Mouse (Mus musculus): ENCODE results near the gene Dnajc11. TPM values are rescaled to one million over a fixed set of nuclear protein-coding genes. Genes with fewer than 3 reads are reported as not detected.

Gene Dnajc11
- polyA plus RNA-seq, 1 experiment from 2014 or later: 91.3 TPM

- Histone ChIP-seq H3K4me2 (ENCODE audit: low read depth) (no peak overlapping the region), H3K9ac (ENCODE audit: low read length) (no peak overlapping the region), H3K27ac (ENCODE audit: low read depth, low read length) (no peak overlapping the region), H3K27me3 (ENCODE audit: control insufficient read depth, insufficient read depth, low read length) (no peaks in the 10 kb centered on the region), H3K9me3 (ENCODE audit: control insufficient read depth, low read length) (no peaks in the 10 kb centered on the region), H3K4me1 (ENCODE audit: control insufficient read depth, insufficient read depth, low read length) (no peaks in the 10 kb centered on the region), H3K4me3 (ENCODE audit: low read depth, low read length) (no peak overlapping the region), H3K36me3 (ENCODE audit: control insufficient read depth, insufficient read depth, low read length) (peaks cover 10% of the 10 kb centered on the region)
- 92% methylated on average over 14 of the region's 14 CpGs for WGBS
- DNase-seq (ENCODE audit: low spot score): no peak
- ATAC-seq (ENCODE audit: insufficient read depth, low FRiP score, low TSS enrichment): no peak
These were observed 15.3 kb downstream of the Dnajc11 start for GRCm38 (mm10) chr4:151948497-151949471.

GRCm38 (mm10) chr4:151953209-151953608 lies 19.7 kb downstream of the Dnajc11 start:
- Histone ChIP-seq H3K9me3 (ENCODE audit: control insufficient read depth, low read length) (no peaks in the 10 kb centered on the region), H3K4me1 (ENCODE audit: control insufficient read depth, insufficient read depth, low read length) (no peaks in the 10 kb centered on the region), H3K36me3 (ENCODE audit: control insufficient read depth, insufficient read depth, low read length) (peaks cover 19% of the 10 kb centered on the region), H3K4me2 (ENCODE audit: low read depth) (no peak overlapping the region), H3K9ac (ENCODE audit: low read length) (no peak overlapping the region), H3K27ac (ENCODE audit: low read depth, low read length) (no peak overlapping the region), H3K4me3 (ENCODE audit: low read depth, low read length) (no peak overlapping the region), H3K27me3 (ENCODE audit: control insufficient read depth, insufficient read depth, low read length) (no peaks in the 10 kb centered on the region)
- DNase-seq (ENCODE audit: low spot score) (no peak), ATAC-seq (ENCODE audit: insufficient read depth, low FRiP score, low TSS enrichment) (no peak)
- WGBS: 91% methylated on average over 6 of the region's 6 CpGs

DNA sequence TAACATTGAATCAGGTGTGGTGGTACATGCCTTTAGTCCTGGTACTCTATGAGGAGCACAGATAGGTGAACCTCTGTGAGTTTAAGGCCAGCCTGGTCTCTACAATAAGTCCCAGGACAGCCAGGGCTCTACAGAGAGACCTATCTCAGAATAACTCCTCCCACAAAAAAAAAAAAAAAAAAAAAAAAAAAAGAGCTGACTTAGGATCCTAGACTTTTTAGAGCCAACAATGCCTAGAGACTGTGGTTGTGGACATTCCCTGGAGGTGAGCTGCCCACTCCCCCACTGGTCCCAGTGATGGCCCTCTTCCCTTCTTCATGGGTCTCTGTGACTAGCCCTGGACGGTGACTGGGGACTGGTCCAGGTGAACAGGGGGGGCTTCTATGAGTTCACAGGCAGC lies 22.3 kb downstream of the Dnajc11 start:
- Histone ChIP-seq H3K27me3 (ENCODE audit: control insufficient read depth, insufficient read depth, low read length) (no peaks in the 10 kb centered on the region), H3K4me1 (ENCODE audit: control insufficient read depth, insufficient read depth, low read length) (no peaks in the 10 kb centered on the region), H3K36me3 (ENCODE audit: control insufficient read depth, insufficient read depth, low read length) (peaks cover 19% of the 10 kb centered on the region), H3K9ac (ENCODE audit: low read length) (no peak overlapping the region), H3K4me3 (ENCODE audit: low read depth, low read length) (no peak overlapping the region), H3K27ac (ENCODE audit: low read depth, low read length) (no peak overlapping the region), H3K4me2 (ENCODE audit: low read depth) (no peak overlapping the region), H3K9me3 (ENCODE audit: control insufficient read depth, low read length) (no peaks in the 10 kb centered on the region)
- ATAC-seq (ENCODE audit: insufficient read depth, low FRiP score, low TSS enrichment) (no peak), DNase-seq (ENCODE audit: low spot score) (no peak)
- 91% methylated on average over 1 of the region's 1 CpGs for WGBS

DNA sequence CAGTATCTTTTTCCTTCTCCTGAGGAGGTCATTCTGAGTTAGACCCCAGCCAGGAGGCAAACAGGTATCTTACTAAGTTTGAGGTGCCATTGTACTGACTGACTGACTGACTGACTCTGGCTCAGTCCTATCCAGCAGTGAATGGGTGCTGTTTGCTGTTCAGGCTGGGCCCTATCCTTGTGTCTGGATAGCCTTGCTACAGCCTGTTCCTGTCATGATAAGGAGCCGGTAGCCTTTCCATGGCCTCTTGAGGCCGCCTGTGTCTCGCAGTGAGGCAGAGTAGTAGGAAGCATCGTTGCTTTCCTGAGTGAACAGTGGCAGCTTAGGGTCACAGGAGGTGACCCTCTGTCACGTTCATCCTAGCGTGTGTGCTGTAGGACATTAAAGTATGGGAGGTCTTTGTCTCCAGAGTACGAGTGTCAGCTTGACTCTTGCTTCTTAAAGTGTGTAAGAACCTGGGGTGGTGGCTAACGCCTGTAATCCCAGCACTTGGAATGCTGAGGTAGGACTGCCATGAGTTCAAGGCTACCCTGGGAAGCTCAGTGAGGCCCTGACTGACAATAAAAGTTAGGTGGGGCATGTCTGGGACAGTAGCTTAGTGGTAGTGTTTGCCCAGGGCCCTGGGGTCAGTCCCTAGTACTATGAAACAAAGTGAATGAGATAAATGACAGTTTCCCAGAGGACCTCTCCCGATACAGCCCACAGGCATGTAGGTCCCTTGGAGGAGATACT lies 24.3 kb downstream of the Dnajc11 start:
- WGBS: 89% methylated on average over 9 of the region's 9 CpGs

DNA sequence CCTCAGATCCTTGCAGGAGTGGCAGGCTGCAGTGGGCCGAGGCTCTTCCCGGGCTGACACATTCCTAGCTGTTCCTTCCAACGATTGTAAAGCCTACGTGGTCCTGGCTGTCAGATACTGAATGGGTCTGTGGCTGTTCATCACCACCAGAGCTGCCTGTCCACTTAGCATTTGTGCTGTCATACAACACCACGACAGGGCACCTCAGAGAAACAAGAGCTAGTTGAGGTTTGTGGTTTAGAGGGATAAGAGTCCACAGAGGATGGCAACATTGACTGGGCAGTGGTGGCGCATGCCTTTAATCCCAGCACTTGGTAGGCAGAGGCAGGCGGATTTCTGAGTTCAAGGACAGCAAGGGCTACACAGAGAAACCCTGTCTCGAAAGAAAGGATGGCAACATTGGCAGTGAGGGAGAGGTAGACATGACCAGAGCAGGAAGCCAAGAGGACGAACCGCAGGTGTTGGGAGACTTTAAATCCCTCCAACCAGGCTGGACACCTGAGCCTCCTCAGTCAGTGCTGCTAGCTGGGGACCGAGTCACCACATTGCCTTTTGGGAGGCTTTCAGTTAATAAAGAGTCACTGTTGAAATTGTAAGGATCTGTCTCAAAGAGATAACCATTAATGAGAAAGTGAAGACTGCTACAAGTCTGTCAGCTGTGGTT lies 26.5 kb downstream of the Dnajc11 start:
- no peaks in the 10 kb centered on the region for H3K27me3 ChIP-seq (ENCODE audit: control insufficient read depth, insufficient read depth, low read length)
- H3K9ac ChIP-seq (ENCODE audit: low read length): no peak overlapping the region
- H3K4me2 ChIP-seq (ENCODE audit: low read depth): no peak overlapping the region
- H3K4me3 ChIP-seq (ENCODE audit: low read depth, low read length): no peak overlapping the region
- no peak overlapping the region for H3K27ac ChIP-seq (ENCODE audit: low read depth, low read length)
- H3K36me3 ChIP-seq (ENCODE audit: control insufficient read depth, insufficient read depth, low read length): peaks cover 23% of the 10 kb centered on the region
- no peaks in the 10 kb centered on the region for H3K4me1 ChIP-seq (ENCODE audit: control insufficient read depth, insufficient read depth, low read length)
- DNase-seq (ENCODE audit: low spot score): no peak
- H3K9me3 ChIP-seq (ENCODE audit: control insufficient read depth, low read length): no peaks in the 10 kb centered on the region
- WGBS: 91% methylated on average over 11 of the region's 11 CpGs
- ATAC-seq (ENCODE audit: insufficient read depth, low FRiP score, low TSS enrichment): no peak

More for the DNA sequence above, 24.3 kb downstream of the Dnajc11 start:
- Histone ChIP-seq H3K4me1 (ENCODE audit: control insufficient read depth, insufficient read depth, low read length) (no peaks in the 10 kb centered on the region), H3K4me2 (ENCODE audit: low read depth) (no peak overlapping the region), H3K27ac (ENCODE audit: low read depth, low read length) (no peak overlapping the region), H3K9ac (ENCODE audit: low read length) (no peak overlapping the region), H3K9me3 (ENCODE audit: control insufficient read depth, low read length) (no peaks in the 10 kb centered on the region), H3K4me3 (ENCODE audit: low read depth, low read length) (no peak overlapping the region), H3K36me3 (ENCODE audit: control insufficient read depth, insufficient read depth, low read length) (peaks cover 18% of the 10 kb centered on the region), H3K27me3 (ENCODE audit: control insufficient read depth, insufficient read depth, low read length) (no peaks in the 10 kb centered on the region)
- ATAC-seq (ENCODE audit: insufficient read depth, low FRiP score, low TSS enrichment): no peak
- no peak for DNase-seq (ENCODE audit: low spot score)

DNA sequence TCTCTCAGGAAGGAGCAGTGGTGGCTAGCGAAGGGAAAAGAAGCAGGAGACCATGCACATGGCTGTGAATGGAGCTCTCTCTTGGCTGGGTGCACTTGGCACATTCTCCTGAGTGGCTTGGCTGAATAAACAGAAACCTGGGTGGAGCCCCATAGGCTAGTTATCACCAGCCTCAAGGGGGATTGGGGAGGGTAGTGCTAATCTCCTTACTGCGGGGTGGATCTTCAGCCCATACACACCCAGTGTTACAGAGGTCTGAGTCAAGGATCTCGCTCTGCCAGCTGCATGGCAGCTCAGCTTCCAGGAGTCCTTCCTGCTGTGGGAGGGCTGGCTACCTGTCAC lies 27.0 kb downstream of the Dnajc11 start:
- Histone ChIP-seq H3K4me3 (ENCODE audit: low read depth, low read length) (no peak overlapping the region), H3K4me2 (ENCODE audit: low read depth) (no peak overlapping the region), H3K27me3 (ENCODE audit: control insufficient read depth, insufficient read depth, low read length) (no peaks in the 10 kb centered on the region), H3K9me3 (ENCODE audit: control insufficient read depth, low read length) (no peaks in the 10 kb centered on the region), H3K9ac (ENCODE audit: low read length) (no peak overlapping the region), H3K36me3 (ENCODE audit: control insufficient read depth, insufficient read depth, low read length) (peaks cover 23% of the 10 kb centered on the region), H3K27ac (ENCODE audit: low read depth, low read length) (no peak overlapping the region), H3K4me1 (ENCODE audit: control insufficient read depth, insufficient read depth, low read length) (no peaks in the 10 kb centered on the region)
- ATAC-seq (ENCODE audit: insufficient read depth, low FRiP score, low TSS enrichment) (no peak), DNase-seq (ENCODE audit: low spot score) (no peak)
- WGBS: 97% methylated on average over 3 of the region's 3 CpGs

DNA sequence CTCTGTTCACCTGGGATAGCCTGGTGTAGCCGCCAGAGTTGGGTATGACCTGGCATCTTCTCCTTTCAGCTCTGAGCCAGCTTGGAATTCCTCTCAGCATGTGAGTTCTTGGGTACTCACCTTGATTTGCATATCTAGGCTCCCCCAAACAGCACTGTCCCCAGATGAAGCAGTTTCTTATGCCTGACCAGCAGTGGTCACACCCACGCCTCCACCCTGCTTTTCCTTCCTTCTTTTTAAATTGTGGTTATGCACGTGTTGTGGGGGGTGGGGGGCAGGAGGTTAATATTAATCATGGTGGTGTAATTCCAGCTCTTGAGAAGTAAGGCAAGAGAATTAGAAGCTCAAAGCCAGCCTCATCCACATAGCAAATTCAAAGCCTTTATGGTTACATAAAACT lies 29.3 kb downstream of the Dnajc11 start:
- H3K36me3 ChIP-seq (ENCODE audit: control insufficient read depth, insufficient read depth, low read length): peaks cover 18% of the 10 kb centered on the region
- 92% methylated on average over 3 of the region's 3 CpGs for WGBS
- ATAC-seq (ENCODE audit: insufficient read depth, low FRiP score, low TSS enrichment): no peak
- H3K27me3 ChIP-seq (ENCODE audit: control insufficient read depth, insufficient read depth, low read length): no peaks in the 10 kb centered on the region
- H3K9ac ChIP-seq (ENCODE audit: low read length): no peak overlapping the region
- DNase-seq (ENCODE audit: low spot score): no peak
- H3K9me3 ChIP-seq (ENCODE audit: control insufficient read depth, low read length): no peaks in the 10 kb centered on the region
- H3K4me1 ChIP-seq (ENCODE audit: control insufficient read depth, insufficient read depth, low read length): no peaks in the 10 kb centered on the region
- no peak overlapping the region for H3K4me2 ChIP-seq (ENCODE audit: low read depth)
- no peak overlapping the region for H3K4me3 ChIP-seq (ENCODE audit: low read depth, low read length)
- no peak overlapping the region for H3K27ac ChIP-seq (ENCODE audit: low read depth, low read length)

- Histone ChIP-seq H3K27ac (ENCODE audit: low read depth, low read length) (no peak overlapping the region), H3K4me3 (ENCODE audit: low read depth, low read length) (no peak overlapping the region), H3K4me1 (ENCODE audit: control insufficient read depth, insufficient read depth, low read length) (no peaks in the 10 kb centered on the region), H3K9me3 (ENCODE audit: control insufficient read depth, low read length) (no peaks in the 10 kb centered on the region), H3K4me2 (ENCODE audit: low read depth) (no peak overlapping the region), H3K36me3 (ENCODE audit: control insufficient read depth, insufficient read depth, low read length) (peaks cover 27% of the 10 kb centered on the region), H3K27me3 (ENCODE audit: control insufficient read depth, insufficient read depth, low read length) (no peaks in the 10 kb centered on the region), H3K9ac (ENCODE audit: low read length) (no peak overlapping the region)
- no peak for ATAC-seq (ENCODE audit: insufficient read depth, low FRiP score, low TSS enrichment)
- DNase-seq (ENCODE audit: low spot score): no peak
- 89% methylated on average over 26 of the region's 26 CpGs for WGBS
These were observed 34.9 kb downstream of the Dnajc11 start for GRCm38 (mm10) chr4:151968204-151968921.

All from neural tube, embryonic 11.5 days (tissue).